Mouse (Mus musculus) ES-E14 (cell line): ENCODE data around the gene Plcd3. TPM values are rescaled to one million over a fixed set of nuclear protein-coding genes. Genes with fewer than 3 reads are reported as not detected.

ENCODE experiments used
- DNase-seq: peaks from one replicate; pipeline ENCODE4 v3.0.0-alpha.2; 2013; ENCODE audit warnings: low read depth, low spot score
- H3K27ac ChIP-seq: 2 replicates; pipeline ENCODE4 v1.5.1; 2012; ENCODE audit warnings: low read depth, mild to moderate bottlenecking, low read length, moderate library complexity, mixed read lengths; ENCODE audit not compliant: poor library complexity, insufficient read depth, severe bottlenecking
- H3K36me3 ChIP-seq: 2 replicates; pipeline ENCODE4 v1.6.1; 2012; ENCODE audit warnings: mild to moderate bottlenecking, low read length, moderate library complexity, mixed read lengths; ENCODE audit not compliant: control insufficient read depth, poor library complexity, insufficient read depth, severe bottlenecking
- H3K4me1 ChIP-seq, 2 experiments: fragments of 150-350 bp in 1 of 2; sonication (generic) in 1 of 2; 2 replicates each; pipeline ENCODE4 v1.6.1; 2012; ENCODE audit warnings: low read length in 2 of 2, mild to moderate bottlenecking in 1 of 2, mixed read lengths in 1 of 2; ENCODE audit not compliant: control insufficient read depth in 2 of 2, insufficient read depth in 2 of 2, poor library complexity in 1 of 2
- H3K4me3 ChIP-seq, 2 experiments: fragments of 150-350 bp in 1 of 2; sonication (generic) in 1 of 2; 2 replicates each; pipeline ENCODE4 v1.5.1; 2012; ENCODE audit warnings: low read length in 2 of 2, low read depth in 1 of 2, mild to moderate bottlenecking in 1 of 2, mixed read lengths in 1 of 2; ENCODE audit not compliant: insufficient read depth in 1 of 2, poor library complexity in 1 of 2, severe bottlenecking in 1 of 2
- H3K9ac ChIP-seq: 2 replicates; pipeline ENCODE4 v1.6.1; 2012; ENCODE audit warnings: low read depth, mild to moderate bottlenecking, low read length, mixed read lengths; ENCODE audit not compliant: poor library complexity, insufficient read depth, severe bottlenecking
- H3K9me3 ChIP-seq: fragments of 150-350 bp; sonication (generic); 2 replicates; pipeline ENCODE4 v1.6.1; 2012; ENCODE audit warnings: low read depth, mild to moderate bottlenecking, low read length; ENCODE audit not compliant: control insufficient read depth, insufficient read depth
- CHD2 ChIP-seq: IDR thresholded peaks from 2 replicates; pipeline ENCODE4 v1.6.1; 2014; ENCODE audit warnings: mild to moderate bottlenecking, low read depth, low read length, inconsistent platforms
- HCFC1 ChIP-seq: IDR thresholded peaks from 2 replicates; pipeline ENCODE4 v1.6.1; 2012; ENCODE audit warnings: low read length, inconsistent platforms, borderline replicate concordance; ENCODE audit not compliant: insufficient read depth
- MAFK ChIP-seq: IDR thresholded peaks from 2 replicates; pipeline ENCODE4 v1.6.1; 2014; ENCODE audit warnings: mild to moderate bottlenecking, low read depth, low read length, inconsistent platforms; ENCODE audit not compliant: insufficient read depth
- ZC3H11A ChIP-seq: IDR thresholded peaks from 2 replicates; pipeline ENCODE4 v1.6.1; 2012; ENCODE audit warnings: low read depth, mild to moderate bottlenecking, inconsistent platforms, low read length, borderline replicate concordance
- ZNF384 ChIP-seq: IDR thresholded peaks from 2 replicates; pipeline ENCODE4 v1.6.1; 2012; ENCODE audit warnings: low read depth, low read length, inconsistent platforms
- in situ Hi-C, 2 experiments: fragments of 600-800 bp; cut with MboI; formaldehyde crosslinking; loops; one replicate each; pipeline ENCODE4 v1.15.1; 2025; ENCODE audit warnings: low sequenced_read_pairs in 2 of 2, inconsistent platforms in 1 of 2; ENCODE audit not compliant: unreplicated experiment in 2 of 2
- total RNA-seq: library from RNA; depleted of rRNA; stranded (reverse); fragments of 300-350 nt; gene quantifications from 2 replicates; pipeline ENCODE4 v1.2.3, GENCODE M21; 2012

Plcd3 gene
- total RNA-seq, 1 experiment = 8.0 TPM

- Histone ChIP-seq H3K4me3 (peak within 1 kb of the TSS; percentile 73 to 96), H3K4me1 (peaks cover 2 to 4% of the 10 kb centered on the region in 2 experiments; a peak in 2 of 4 replicates), H3K9me3 (no peaks in the 10 kb centered on the region), H3K36me3 (peaks cover 4% of the 10 kb centered on the region), H3K27ac (peak within 1 kb of the TSS; percentile 95), H3K9ac (peak within 1 kb of the TSS; percentile 100)
- peak; percentile 100 for DNase-seq
- in situ Hi-C loops = no loop called here
- peak; percentile 95 for TF ChIP-seq HCFC1
- TF ChIP-seq CHD2 = no peak
Measured at GRCm38 (mm10) chr11:103116008-103116818, 14.8 kb upstream of the Plcd3 start, which contains the start of gene Hexim1. Gene Hexim1 (plus strand): TSS chr11:103116231.

- no peak for TF ChIP-seq ZNF384
- TF ChIP-seq HCFC1 = no peak; the same call in 1 of the 2 replicates
- no peak for TF ChIP-seq MAFK
- no peak; the same call in 1 of the 2 replicates for TF ChIP-seq CHD2
- no peak for TF ChIP-seq ZC3H11A
- H3K4me1 ChIP-seq = peaks cover 2 to 5% of the 10 kb centered on the region in 2 experiments; a peak in 3 of 4 replicates
- peak overlapping the region; percentile 100 for H3K9ac ChIP-seq
Measured at GRCm38 (mm10) chr11:103115163-103116007, 13.9 kb upstream of the Plcd3 start.

GRCm38 (mm10) chr11:103114270-103114943 is 12.9 kb upstream of the Plcd3 start:
- TF ChIP-seq ZNF384 = no peak
- TF ChIP-seq HCFC1 = no peak
- TF ChIP-seq CHD2 = no peak
- no peak for TF ChIP-seq ZC3H11A
- TF ChIP-seq MAFK = peak; percentile 90

More at GRCm38 (mm10) chr11:103115163-103116007, 13.9 kb upstream of the Plcd3 start:
- DNase-seq = no peak
- H3K9me3 ChIP-seq = no peaks in the 10 kb centered on the region
- H3K4me3 ChIP-seq = peak overlapping the region; percentile 68 to 96
- peak overlapping the region; percentile 95 for H3K27ac ChIP-seq
- peaks cover 4% of the 10 kb centered on the region for H3K36me3 ChIP-seq
- in situ Hi-C loops = no loop called here

GRCm38 (mm10) chr11:103113771-103114170 is 12.3 kb upstream of the Plcd3 start:
- no peak for DNase-seq
- no peaks in the 10 kb centered on the region for H3K9me3 ChIP-seq
- H3K4me3 ChIP-seq = peak overlapping the region in 1 of 2 experiments; percentile 2; a peak in 1 of 4 replicates
- H3K27ac ChIP-seq = no peak overlapping the region; the same call in 1 of the 2 replicates
- peaks cover 3% of the 10 kb centered on the region for H3K36me3 ChIP-seq
- TF ChIP-seq ZNF384 (no peak), MAFK (no peak), CHD2 (no peak), ZC3H11A (no peak), HCFC1 (no peak)
- peak overlapping the region; percentile 33; the same call in 1 of the 2 replicates for H3K9ac ChIP-seq
- peaks cover 2 to 5% of the 10 kb centered on the region in 2 experiments; a peak in 3 of 4 replicates for H3K4me1 ChIP-seq
- in situ Hi-C loops = no loop called here

More at GRCm38 (mm10) chr11:103114270-103114943, 12.9 kb upstream of the Plcd3 start:
- H3K9ac ChIP-seq = peak overlapping the region; percentile 100
- in situ Hi-C loops = no loop called here
- H3K9me3 ChIP-seq = no peaks in the 10 kb centered on the region
- peaks cover 2 to 5% of the 10 kb centered on the region in 2 experiments; a peak in 3 of 4 replicates for H3K4me1 ChIP-seq
- peak overlapping the region; percentile 68 to 96 for H3K4me3 ChIP-seq
- peaks cover 4% of the 10 kb centered on the region for H3K36me3 ChIP-seq
- H3K27ac ChIP-seq = peak overlapping the region; percentile 95
- no peak for DNase-seq
